Mouse (Mus musculus): Measurements from ENCODE around the gene Dnajb4.

The Dnajb4 gene

GRCm38 (mm10) chr3:152171862-152172261, 38.2 kb downstream of the Dnajb4 start:
- no peak for DNase-seq (ENCODE audit: low spot score)

GRCm38 (mm10) chr3:152171236-152171635, 38.9 kb downstream of the Dnajb4 start:
- DNase-seq (ENCODE audit: low spot score) = no peak

GRCm38 (mm10) chr3:152170407-152170806, 39.7 kb downstream of the Dnajb4 start:
- no peak for DNase-seq (ENCODE audit: low spot score)

- no peak for DNase-seq (ENCODE audit: low spot score)
Measured at GRCm38 (mm10) chr3:152168007-152168406, 42.1 kb downstream of the Dnajb4 start.

- peak; percentile 62 for DNase-seq (ENCODE audit: low spot score)
Measured at GRCm38 (mm10) chr3:152166699-152167451, 43.2 kb downstream of the Dnajb4 start.

- DNase-seq (ENCODE audit: low spot score) = no peak
Measured at GRCm38 (mm10) chr3:152166099-152166423, 44.0 kb downstream of the Dnajb4 start, which contains the start of gene Gipc2. Gipc2 (minus strand) TSS chr3:152166230.

GRCm38 (mm10) chr3:152165351-152166098, 44.6 kb downstream of the Dnajb4 start:
- DNase-seq (ENCODE audit: low spot score) = peak; percentile 75

DNA sequence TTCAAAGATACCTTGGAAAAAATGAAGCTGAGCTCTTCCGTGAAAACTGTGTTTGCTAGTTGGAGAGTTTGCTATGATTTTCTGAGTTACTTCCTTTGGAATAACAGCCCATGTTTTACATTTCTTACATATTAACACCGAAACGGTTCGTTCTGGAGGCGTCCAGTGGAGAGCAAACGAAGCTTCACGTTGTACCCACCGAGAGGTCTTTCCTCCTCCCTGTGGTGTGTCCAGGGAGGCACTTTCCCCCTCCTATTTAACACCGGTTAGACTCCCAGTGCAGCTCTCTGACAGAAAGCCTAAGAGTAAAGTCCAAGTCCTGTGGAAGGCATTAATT, 45.1 kb downstream of the Dnajb4 start:
- DNase-seq (ENCODE audit: low spot score) = no peak

DNA sequence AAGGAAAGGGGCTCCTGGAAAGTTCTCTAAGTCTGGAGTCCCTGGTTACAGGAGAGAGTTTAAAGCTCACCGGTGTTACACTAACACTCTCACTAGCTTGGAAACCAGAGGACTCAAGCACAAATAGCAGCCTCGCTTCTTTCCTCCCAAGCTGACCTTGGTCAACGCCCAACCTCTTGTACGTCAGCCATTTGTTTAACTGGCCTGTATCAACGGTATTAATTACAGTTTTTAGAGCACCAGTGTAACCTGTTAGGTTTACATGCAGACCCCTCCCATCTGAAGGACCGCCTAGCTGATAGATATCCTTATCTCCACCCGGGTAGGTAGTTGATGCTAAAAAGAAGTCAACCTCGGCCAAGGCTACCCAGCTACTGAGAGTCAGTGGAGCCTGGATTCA, 46.8 kb downstream of the Dnajb4 start:
- DNase-seq (ENCODE audit: low spot score) = no peak

GRCm38 (mm10) chr3:152160607-152161006, 49.5 kb downstream of the Dnajb4 start:
- DNase-seq (ENCODE audit: low spot score) = no peak

- no peak for DNase-seq (ENCODE audit: low spot score)
Measured at GRCm38 (mm10) chr3:152159321-152159720, 50.8 kb downstream of the Dnajb4 start.

DNA sequence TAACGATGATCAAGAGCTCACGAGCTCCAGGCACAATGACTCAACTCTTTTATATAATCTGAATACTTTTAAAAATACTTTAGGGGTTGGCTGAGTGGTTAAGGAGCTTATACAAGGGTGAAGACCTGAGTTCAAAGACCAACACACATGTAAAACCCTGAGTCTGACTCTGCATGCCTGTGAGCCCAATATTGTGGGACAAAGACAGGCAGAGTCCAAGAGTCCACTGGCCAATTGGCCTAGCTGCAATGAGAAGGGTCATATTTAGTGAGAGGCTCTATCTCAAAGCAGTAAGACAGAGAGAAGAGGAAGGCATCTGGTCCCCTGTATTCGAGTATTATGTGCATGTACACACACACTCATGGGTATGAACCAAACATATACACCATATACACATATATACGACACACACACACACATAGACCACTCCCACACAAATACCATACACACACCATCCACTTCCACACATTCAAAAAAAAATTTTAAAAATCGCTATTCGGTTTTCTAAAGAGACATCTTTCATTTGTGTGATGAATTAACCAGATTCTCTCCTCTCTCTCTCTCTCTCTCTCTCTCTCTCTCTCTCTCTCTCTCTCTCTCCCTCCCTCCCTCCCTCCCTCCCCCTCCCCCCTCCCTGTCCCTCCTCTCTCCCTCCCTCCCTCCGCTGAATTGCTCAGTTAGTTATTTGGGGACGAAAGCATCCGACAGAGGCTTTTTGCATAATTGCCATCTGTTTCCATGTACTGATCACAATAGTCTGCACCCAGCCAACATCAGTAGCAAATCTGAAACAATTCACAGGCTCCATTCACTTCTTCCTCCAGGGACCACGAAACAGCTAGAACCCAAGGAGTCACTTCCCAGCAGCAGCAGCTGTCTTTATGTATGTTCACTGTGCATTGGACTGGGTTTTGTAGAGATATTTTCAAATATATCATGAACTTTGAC, 51.5 kb downstream of the Dnajb4 start:
- DNase-seq (ENCODE audit: low spot score) = no peak

GRCm38 (mm10) chr3:152156816-152157496, 53.1 kb downstream of the Dnajb4 start:
- no peak for DNase-seq (ENCODE audit: low spot score)

DNA sequence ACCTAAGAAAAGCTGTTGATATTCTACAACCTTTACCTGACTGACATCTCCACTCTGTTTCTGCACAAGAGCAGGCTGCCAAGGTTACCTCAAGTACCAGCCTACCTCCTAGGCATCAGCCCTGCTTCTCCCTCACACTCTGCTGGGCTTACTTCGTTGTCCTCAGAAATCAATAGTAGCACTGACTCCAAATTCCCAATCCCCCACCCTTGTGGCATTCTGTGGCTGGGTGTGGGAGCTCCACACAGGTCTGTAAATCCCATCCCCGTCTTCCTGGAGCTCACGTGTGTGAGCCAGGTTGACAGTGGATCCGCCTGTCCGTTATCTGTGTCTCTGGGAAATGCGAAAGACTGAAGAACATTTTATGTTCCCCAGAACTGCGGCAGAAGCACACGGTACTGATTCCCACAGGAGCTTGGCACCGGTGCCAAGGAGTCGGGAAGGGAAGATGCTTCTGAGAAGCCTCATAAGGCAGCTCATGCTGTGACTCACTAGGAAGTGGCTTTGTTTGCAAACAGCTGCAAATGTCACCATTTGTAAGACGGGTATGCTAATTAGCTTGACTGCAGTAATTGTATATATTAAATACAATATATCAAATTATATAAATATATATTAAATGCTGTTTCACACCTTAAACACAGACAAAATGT, 54.7 kb downstream of the Dnajb4 start:
- no peak for DNase-seq (ENCODE audit: low spot score)

DNA sequence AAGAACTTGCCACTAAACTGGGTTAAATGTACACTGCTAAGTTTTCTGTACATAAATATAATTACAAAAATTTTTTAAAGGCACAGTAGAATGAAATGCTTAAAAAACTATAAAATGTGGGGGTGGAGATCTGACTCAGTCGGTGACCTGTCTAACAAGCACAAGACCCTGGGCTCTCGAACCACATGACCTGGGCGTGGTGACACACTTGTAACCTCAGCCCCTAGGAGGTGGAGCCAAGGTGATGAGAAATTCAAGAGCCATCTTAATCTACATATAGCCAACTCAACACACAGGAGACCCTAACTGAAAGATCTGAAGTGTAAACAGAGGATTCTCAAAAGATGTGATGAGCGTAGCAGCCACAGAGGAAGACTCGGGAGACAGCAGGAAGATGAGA, 56.0 kb downstream of the Dnajb4 start:
- no peak for DNase-seq (ENCODE audit: low spot score)

- DNase-seq (ENCODE audit: low spot score) = no peak
Measured at GRCm38 (mm10) chr3:152153152-152153551, 57.0 kb downstream of the Dnajb4 start.

DNA sequence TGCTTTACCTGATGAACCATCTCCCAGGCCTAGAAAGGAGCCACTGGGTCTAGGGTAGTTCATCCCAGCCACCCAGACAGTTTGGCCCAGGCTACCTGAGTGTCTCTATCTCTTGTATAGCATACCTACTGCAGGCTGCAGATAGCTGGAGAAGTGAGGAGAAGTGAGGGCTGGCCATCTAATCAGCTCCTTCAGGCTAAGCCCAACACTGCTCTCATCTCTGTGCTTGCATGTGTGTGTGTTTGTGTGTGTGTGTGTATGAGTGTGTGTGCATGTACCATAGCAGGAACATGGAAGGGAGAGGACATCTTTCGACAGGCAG, 57.7 kb downstream of the Dnajb4 start:
- no peak for DNase-seq (ENCODE audit: low spot score)

DNA sequence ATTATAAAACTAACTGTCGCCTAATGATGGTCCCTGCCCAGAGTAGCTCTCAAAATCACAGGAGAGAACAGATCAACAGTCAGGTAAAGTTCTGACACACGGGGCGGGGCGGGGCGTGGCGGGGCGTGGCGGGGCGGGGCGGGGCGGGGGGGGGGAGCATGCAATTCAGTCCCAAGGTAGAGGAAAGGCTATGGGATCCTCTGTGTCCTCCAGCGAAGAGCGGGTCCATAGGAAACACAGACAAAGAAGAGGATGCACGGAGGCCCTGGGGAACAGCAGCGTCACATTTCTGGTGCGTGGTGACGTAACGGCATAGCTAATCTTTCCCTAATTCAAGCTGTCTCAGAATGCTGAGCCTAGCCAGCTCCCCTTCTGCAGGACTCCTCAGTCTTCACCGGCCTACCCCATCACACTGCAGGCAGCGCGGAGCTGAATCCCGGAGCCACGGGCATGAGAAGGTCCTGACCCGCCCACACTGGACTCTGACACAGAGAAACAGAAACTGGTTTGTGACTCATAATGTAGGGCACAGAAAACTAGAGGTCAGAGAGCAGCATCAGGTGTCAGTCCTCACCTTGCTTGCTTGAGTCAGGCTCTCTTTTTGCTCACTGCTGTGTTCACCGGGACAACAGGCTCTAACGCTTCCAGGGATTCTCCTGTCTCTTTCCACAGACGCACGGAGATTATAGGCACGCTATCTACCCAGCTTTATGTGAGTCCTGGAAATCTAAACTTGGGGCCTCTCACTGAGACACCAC, 58.2 kb downstream of the Dnajb4 start:
- DNase-seq (ENCODE audit: low spot score) = no peak

DNA sequence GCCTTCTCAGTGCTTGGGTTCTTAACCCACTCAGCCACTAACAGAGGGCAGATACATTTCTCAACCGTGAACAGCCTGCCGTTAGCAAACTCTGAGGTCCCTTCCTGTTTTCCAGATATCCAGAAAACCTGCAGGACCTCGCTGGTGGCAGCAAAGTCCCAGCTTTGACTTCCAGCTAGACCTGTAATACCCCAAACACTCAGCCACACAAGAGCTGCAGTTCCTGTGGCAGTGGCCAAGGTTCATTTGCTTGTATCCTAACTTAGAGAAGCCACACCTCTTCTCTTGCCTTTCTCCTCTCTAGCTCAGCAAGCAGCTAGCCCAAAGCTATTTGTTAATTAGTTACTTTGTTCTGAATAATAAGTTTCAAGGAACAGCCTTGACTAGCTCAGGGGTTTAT, 60.2 kb downstream of the Dnajb4 start:
- no peak for DNase-seq (ENCODE audit: low spot score)

DNA sequence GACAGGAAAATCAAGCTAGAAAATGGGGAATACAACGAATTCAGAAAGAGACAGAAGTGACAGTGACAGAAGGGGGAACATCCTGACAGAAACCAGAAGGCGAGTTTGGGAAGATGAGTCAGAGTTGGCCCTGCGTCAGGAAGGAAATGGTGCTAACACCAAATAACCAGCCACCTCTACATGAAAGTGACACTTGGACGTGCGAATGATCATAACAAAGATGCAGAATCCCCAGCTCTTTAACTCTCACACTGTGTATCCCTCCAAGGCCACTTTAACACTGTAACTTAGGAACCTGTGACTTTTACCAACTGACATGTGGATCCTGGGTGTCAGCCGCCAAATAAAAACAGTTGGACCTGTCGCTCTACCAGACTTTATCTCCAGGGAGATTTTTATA, 60.7 kb downstream of the Dnajb4 start:
- no peak for DNase-seq (ENCODE audit: low spot score)

Measured in embryo, embryonic 10.5 days (tissue).